Mouse (Mus musculus) neural tube, embryonic 14.5 days (tissue): ENCODE measurements around the gene Gm26657. TPM values are rescaled to one million over a fixed set of nuclear protein-coding genes. Genes with fewer than 3 reads are reported as not detected.

Experiments
- ATAC-seq: fragments of 200-750 bp; cut with Nextera tagmentation; 2 replicates; pipeline ENCODE4 v1.8.0; 2017; ENCODE audit warnings: low read depth, mild to moderate bottlenecking, moderate TSS enrichment, moderate library complexity
- H3K27ac ChIP-seq: fragments of 300-500 bp; sonication (generic); 2 replicates; pipeline ENCODE4 v1.5.1; 2014; ENCODE audit warnings: low read depth, mild to moderate bottlenecking, control low read depth, low read length, moderate library complexity, mixed read lengths
- H3K27me3 ChIP-seq: fragments of 300-500 bp; sonication (generic); 2 replicates; pipeline ENCODE4 v1.6.1; 2014; ENCODE audit warnings: low read length; ENCODE audit not compliant: control insufficient read depth, insufficient read depth
- H3K36me3 ChIP-seq: fragments of 300-500 bp; sonication (generic); 2 replicates; pipeline ENCODE4 v1.6.1; 2014; ENCODE audit warnings: low read length, mixed read lengths; ENCODE audit not compliant: control insufficient read depth, insufficient read depth
- H3K4me1 ChIP-seq: fragments of 300-500 bp; sonication (generic); 2 replicates; pipeline ENCODE4 v1.6.1; 2014; ENCODE audit warnings: low read length; ENCODE audit not compliant: control insufficient read depth, insufficient read depth
- H3K4me2 ChIP-seq: fragments of 300-500 bp; sonication (generic); 2 replicates; pipeline ENCODE4 v1.6.1; 2014; ENCODE audit warnings: mild to moderate bottlenecking, low read depth, low read length, control low read depth
- H3K4me3 ChIP-seq: fragments of 300-500 bp; sonication (generic); 2 replicates; pipeline ENCODE4 v1.5.1; 2014; ENCODE audit warnings: low read depth, low read length, control low read depth, mixed read lengths
- H3K9ac ChIP-seq: fragments of 300-500 bp; sonication (generic); replicated peaks from 2 replicates; pipeline ENCODE4 v1.6.1; 2014; ENCODE audit warnings: low read depth, mild to moderate bottlenecking, control low read depth, low read length, mixed read lengths
- H3K9me3 ChIP-seq: fragments of 300-500 bp; sonication (generic); 2 replicates; pipeline ENCODE4 v1.6.1; 2016; ENCODE audit warnings: low read length; ENCODE audit not compliant: control insufficient read depth
- WGBS: fragments of 180-500 bp; shearing (Covaris S2); extraction: QIAGEN DNeasy Blood & Tissue Kit; methylation state at CpG from one replicate; pipeline ENCODE4 v1.1.7; 2014; 5-methylcytosine and 5-hydroxymethylcytosine counted together
- polyA plus RNA-seq: library from polyadenylated mRNA; unstranded; fragments of >200 nt; fragmentation: Nextera tagmentation; extraction: Ambion mirVana; gene quantifications from 2 replicates; pipeline ENCODE4 v1.2.1, GENCODE M21; 2014

The Gm26657 gene
- not detected in 2 replicates for polyA plus RNA-seq

- Histone ChIP-seq H3K27me3 (no peaks in the 10 kb centered on the region), H3K4me2 (no peak within 1 kb of the TSS), H3K27ac (no peak within 1 kb of the TSS), H3K9me3 (no peaks in the 10 kb centered on the region), H3K36me3 (no peaks in the 10 kb centered on the region), H3K4me3 (no peak within 1 kb of the TSS), H3K4me1 (no peaks in the 10 kb centered on the region), H3K9ac (no peak within 1 kb of the TSS)
- ATAC-seq, result no peak
- WGBS, result 89% methylated on average over 18 of the region's 18 CpGs
These were observed at the start of gene Gm26657 for GRCm38 (mm10) chr4:56740020-56740485. Gene Gm26657, plus strand, starts transcription at chr4:56740070.

DNA sequence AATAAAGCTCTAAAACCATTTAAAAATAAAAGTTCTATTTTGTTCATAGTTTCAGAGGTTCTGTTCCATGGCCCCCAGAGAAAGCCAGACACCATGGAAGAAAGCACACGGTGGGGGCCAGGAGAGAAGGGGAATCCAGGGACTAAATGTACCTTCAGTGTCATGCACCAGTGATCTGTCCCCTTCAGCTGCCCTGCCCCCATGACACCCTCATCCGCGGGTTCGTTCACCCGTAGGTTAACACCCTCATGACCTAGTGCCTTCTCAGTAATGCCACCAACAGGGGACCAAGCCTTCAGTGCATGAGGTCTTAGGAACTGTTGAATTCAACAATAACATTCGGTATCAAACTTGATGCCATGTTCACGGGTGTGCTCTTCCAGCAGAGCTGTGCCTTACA, 43.5 kb upstream of the Gm26657 start:
- H3K9ac ChIP-seq, result no peak overlapping the region
- H3K4me2 ChIP-seq, result no peak overlapping the region
- no peak overlapping the region for H3K27ac ChIP-seq
- no peaks in the 10 kb centered on the region for H3K36me3 ChIP-seq
- H3K9me3 ChIP-seq, result no peaks in the 10 kb centered on the region
- H3K27me3 ChIP-seq, result no peaks in the 10 kb centered on the region
- WGBS, result 86% methylated on average over 7 of the region's 7 CpGs
- no peaks in the 10 kb centered on the region for H3K4me1 ChIP-seq
- no peak for ATAC-seq
- no peak overlapping the region for H3K4me3 ChIP-seq

DNA sequence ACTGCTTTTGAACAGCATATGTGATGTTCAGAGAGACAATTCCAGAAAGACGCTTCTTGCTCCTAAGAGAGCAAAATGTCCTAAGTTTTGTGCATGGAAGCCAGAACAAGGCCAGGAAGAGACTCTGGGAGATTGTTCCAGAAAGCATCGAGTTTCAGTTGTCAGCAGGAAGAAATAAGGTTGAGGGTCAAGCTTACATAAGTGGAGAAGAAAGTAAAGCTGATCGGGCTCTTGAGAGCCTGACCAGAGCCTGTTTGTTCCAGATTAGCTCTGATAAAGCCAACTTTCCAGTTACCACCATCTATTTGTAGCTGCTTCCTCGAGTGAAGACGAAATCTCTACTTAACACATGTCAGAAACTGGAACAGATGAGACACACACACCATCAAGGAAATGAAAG, 41.2 kb upstream of the Gm26657 start:
- Histone ChIP-seq H3K4me2 (no peak overlapping the region), H3K9ac (no peak overlapping the region), H3K36me3 (no peaks in the 10 kb centered on the region), H3K9me3 (no peaks in the 10 kb centered on the region), H3K27ac (no peak overlapping the region), H3K4me3 (no peak overlapping the region), H3K4me1 (no peaks in the 10 kb centered on the region), H3K27me3 (no peaks in the 10 kb centered on the region)
- ATAC-seq, result no peak
- WGBS, result 78% methylated on average over 5 of the region's 5 CpGs

GRCm38 (mm10) chr4:56702234-56702633, 37.6 kb upstream of the Gm26657 start:
- no peak overlapping the region for H3K4me2 ChIP-seq

DNA sequence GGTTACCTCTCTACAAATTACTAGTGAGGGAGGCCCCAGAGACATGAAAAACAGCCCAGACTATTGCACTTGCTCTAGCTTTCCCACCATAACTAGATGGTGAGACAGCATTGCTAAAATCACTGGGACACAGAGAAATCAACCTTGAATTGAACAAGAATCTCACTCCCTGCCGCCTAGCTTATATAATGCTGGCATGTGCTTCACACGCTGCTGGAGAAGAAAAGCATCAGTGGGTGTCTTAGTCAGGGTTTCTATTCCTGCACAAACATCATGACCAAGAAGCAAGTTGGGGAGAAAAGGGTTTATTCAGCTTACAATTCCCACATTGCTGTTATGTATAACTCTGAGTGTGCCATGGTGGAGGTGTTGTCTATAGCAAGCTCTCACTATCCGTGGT, 26.7 kb upstream of the Gm26657 start:
- WGBS, result 82% methylated on average over 3 of the region's 3 CpGs
- no peaks in the 10 kb centered on the region for H3K9me3 ChIP-seq
- H3K27me3 ChIP-seq, result no peaks in the 10 kb centered on the region
- H3K27ac ChIP-seq, result no peak overlapping the region
- H3K4me3 ChIP-seq, result no peak overlapping the region
- no peak for ATAC-seq
- no peaks in the 10 kb centered on the region for H3K4me1 ChIP-seq
- H3K4me2 ChIP-seq, result no peak overlapping the region
- no peaks in the 10 kb centered on the region for H3K36me3 ChIP-seq
- H3K9ac ChIP-seq, result no peak overlapping the region

More at GRCm38 (mm10) chr4:56702234-56702633, 37.6 kb upstream of the Gm26657 start:
- no peak overlapping the region for H3K27ac ChIP-seq
- no peak for ATAC-seq
- H3K9ac ChIP-seq, result no peak overlapping the region
- no peaks in the 10 kb centered on the region for H3K36me3 ChIP-seq
- 7% methylated on average over 10 of the region's 10 CpGs for WGBS
- H3K9me3 ChIP-seq, result no peaks in the 10 kb centered on the region
- H3K4me3 ChIP-seq, result no peak overlapping the region
- H3K4me1 ChIP-seq, result no peaks in the 10 kb centered on the region
- no peaks in the 10 kb centered on the region for H3K27me3 ChIP-seq

DNA sequence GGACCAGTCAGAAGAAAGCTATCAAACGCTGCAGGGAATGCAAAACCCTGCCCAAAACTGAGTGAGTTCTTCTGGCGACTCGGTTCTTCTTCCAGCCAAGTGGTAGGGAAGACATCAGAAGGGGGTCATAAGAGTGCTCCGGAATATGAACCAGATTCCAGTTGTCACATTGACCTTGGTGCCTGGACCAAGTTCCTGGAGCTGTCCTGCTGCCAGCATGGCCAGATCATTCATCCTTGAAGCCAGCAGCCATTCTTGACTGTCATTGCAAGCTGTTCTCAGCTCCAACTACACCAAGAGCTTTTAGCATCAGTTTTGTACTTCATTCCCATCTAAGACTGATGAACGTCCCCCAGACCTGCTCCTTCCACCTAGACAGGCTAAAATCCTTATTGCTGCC, 23.1 kb upstream of the Gm26657 start:
- H3K9me3 ChIP-seq, result no peaks in the 10 kb centered on the region
- no peak overlapping the region for H3K4me2 ChIP-seq
- WGBS, result 61% methylated on average over 5 of the region's 5 CpGs
- H3K4me3 ChIP-seq, result no peak overlapping the region
- no peaks in the 10 kb centered on the region for H3K36me3 ChIP-seq
- no peak overlapping the region for H3K9ac ChIP-seq
- no peak overlapping the region for H3K27ac ChIP-seq
- H3K4me1 ChIP-seq, result no peaks in the 10 kb centered on the region
- no peak for ATAC-seq
- no peaks in the 10 kb centered on the region for H3K27me3 ChIP-seq

GRCm38 (mm10) chr4:56717932-56718331, 21.9 kb upstream of the Gm26657 start:
- 85% methylated on average over 3 of the region's 3 CpGs for WGBS
- no peak for ATAC-seq
- H3K9me3 ChIP-seq, result no peaks in the 10 kb centered on the region
- no peak overlapping the region for H3K27ac ChIP-seq
- no peak overlapping the region for H3K4me3 ChIP-seq
- no peaks in the 10 kb centered on the region for H3K4me1 ChIP-seq
- no peaks in the 10 kb centered on the region for H3K27me3 ChIP-seq
- H3K4me2 ChIP-seq, result no peak overlapping the region
- H3K9ac ChIP-seq, result no peak overlapping the region
- H3K36me3 ChIP-seq, result no peaks in the 10 kb centered on the region

- no peaks in the 10 kb centered on the region for H3K36me3 ChIP-seq
- no peaks in the 10 kb centered on the region for H3K9me3 ChIP-seq
- no peak overlapping the region for H3K27ac ChIP-seq
- no peaks in the 10 kb centered on the region for H3K27me3 ChIP-seq
- no peak overlapping the region for H3K4me3 ChIP-seq
- H3K9ac ChIP-seq, result no peak overlapping the region
- H3K4me1 ChIP-seq, result no peaks in the 10 kb centered on the region
- ATAC-seq, result no peak
- H3K4me2 ChIP-seq, result no peak overlapping the region
- WGBS, result 62% methylated on average over 12 of the region's 12 CpGs
These were observed 21.1 kb upstream of the Gm26657 start for GRCm38 (mm10) chr4:56718573-56719442.

DNA sequence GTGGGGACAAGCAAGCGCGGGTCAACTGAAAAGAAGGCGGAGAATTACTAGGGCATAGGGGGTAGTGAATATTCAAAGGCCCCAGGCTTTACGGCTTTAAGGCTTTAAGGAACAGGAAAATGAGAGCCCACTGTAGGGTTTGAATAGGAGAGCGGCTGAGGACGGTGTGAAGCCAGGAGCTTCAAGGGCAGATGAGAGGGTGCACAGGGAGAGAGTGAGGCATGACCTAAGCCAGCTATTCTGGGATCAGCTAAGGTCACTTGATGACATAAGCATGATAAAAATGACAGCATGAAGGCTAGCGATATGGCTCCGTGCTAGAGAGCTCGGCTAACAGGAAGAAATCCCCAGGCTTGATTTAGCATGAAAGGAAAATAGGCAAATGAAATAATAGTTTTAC, 20.4 kb upstream of the Gm26657 start:
- Histone ChIP-seq H3K4me1 (no peaks in the 10 kb centered on the region), H3K4me3 (no peak overlapping the region), H3K4me2 (no peak overlapping the region), H3K36me3 (no peaks in the 10 kb centered on the region), H3K27me3 (no peaks in the 10 kb centered on the region), H3K9me3 (no peaks in the 10 kb centered on the region), H3K27ac (no peak overlapping the region), H3K9ac (no peak overlapping the region)
- 59% methylated on average over 9 of the region's 9 CpGs for WGBS
- ATAC-seq, result no peak
